Mouse (Mus musculus): ENCODE data around the gene Aff3.

Aff3 gene

GRCm38 (mm10) chr1:38657606-38658005 is 7.1 kb downstream of the Aff3 start:
- no peak for DNase-seq (ENCODE audit: low read depth, low spot score)

GRCm38 (mm10) chr1:38654981-38655540 is 9.7 kb downstream of the Aff3 start:
- DNase-seq (ENCODE audit: low read depth, low spot score) = no peak

GRCm38 (mm10) chr1:38650031-38650430 is 14.7 kb downstream of the Aff3 start:
- no peak for DNase-seq (ENCODE audit: low read depth, low spot score)

- DNase-seq (ENCODE audit: low read depth, low spot score) = no peak
Measured at GRCm38 (mm10) chr1:38649174-38649573, 15.6 kb downstream of the Aff3 start.

- DNase-seq (ENCODE audit: low read depth, low spot score) = no peak
Measured at GRCm38 (mm10) chr1:38642288-38642687, 22.5 kb downstream of the Aff3 start.

- DNase-seq (ENCODE audit: low read depth, low spot score) = no peak
Measured at GRCm38 (mm10) chr1:38639669-38640068, 25.1 kb downstream of the Aff3 start.

GRCm38 (mm10) chr1:38635596-38635995 is 29.2 kb downstream of the Aff3 start:
- DNase-seq (ENCODE audit: low read depth, low spot score) = peak; percentile 61

GRCm38 (mm10) chr1:38634081-38634480 is 30.7 kb downstream of the Aff3 start:
- DNase-seq (ENCODE audit: low read depth, low spot score) = no peak

GRCm38 (mm10) chr1:38632461-38633180 is 32.1 kb downstream of the Aff3 start:
- no peak for DNase-seq (ENCODE audit: low read depth, low spot score)

GRCm38 (mm10) chr1:38631501-38632279 is 33.1 kb downstream of the Aff3 start:
- DNase-seq (ENCODE audit: low read depth, low spot score) = no peak

GRCm38 (mm10) chr1:38628901-38629585 is 35.7 kb downstream of the Aff3 start:
- no peak for DNase-seq (ENCODE audit: low read depth, low spot score)

GRCm38 (mm10) chr1:38628426-38628825 is 36.3 kb downstream of the Aff3 start:
- DNase-seq (ENCODE audit: low read depth, low spot score) = no peak

GRCm38 (mm10) chr1:38627683-38628361 is 36.9 kb downstream of the Aff3 start:
- peak; percentile 35 for DNase-seq (ENCODE audit: low read depth, low spot score)

- DNase-seq (ENCODE audit: low read depth, low spot score) = peak; percentile 34
Measured at GRCm38 (mm10) chr1:38626739-38627661, 37.8 kb downstream of the Aff3 start.

GRCm38 (mm10) chr1:38626388-38626738 is 38.4 kb downstream of the Aff3 start:
- peak; percentile 17 for DNase-seq (ENCODE audit: low read depth, low spot score)

- no peak for DNase-seq (ENCODE audit: low read depth, low spot score)
Measured at GRCm38 (mm10) chr1:38621840-38622239, 42.9 kb downstream of the Aff3 start.

- no peak for DNase-seq (ENCODE audit: low read depth, low spot score)
Measured at GRCm38 (mm10) chr1:38620401-38620800, 44.4 kb downstream of the Aff3 start.

GRCm38 (mm10) chr1:38606741-38607140 is 58.0 kb downstream of the Aff3 start:
- no peak for DNase-seq (ENCODE audit: low read depth, low spot score)

- DNase-seq (ENCODE audit: low read depth, low spot score) = no peak
Measured at GRCm38 (mm10) chr1:38605426-38605825, 59.3 kb downstream of the Aff3 start.

- DNase-seq (ENCODE audit: low read depth, low spot score) = no peak
Measured at GRCm38 (mm10) chr1:38604611-38605010, 60.1 kb downstream of the Aff3 start.
